12 mouse cellular contexts compared by ENCODE assay signal in the genomic region with DNA sequence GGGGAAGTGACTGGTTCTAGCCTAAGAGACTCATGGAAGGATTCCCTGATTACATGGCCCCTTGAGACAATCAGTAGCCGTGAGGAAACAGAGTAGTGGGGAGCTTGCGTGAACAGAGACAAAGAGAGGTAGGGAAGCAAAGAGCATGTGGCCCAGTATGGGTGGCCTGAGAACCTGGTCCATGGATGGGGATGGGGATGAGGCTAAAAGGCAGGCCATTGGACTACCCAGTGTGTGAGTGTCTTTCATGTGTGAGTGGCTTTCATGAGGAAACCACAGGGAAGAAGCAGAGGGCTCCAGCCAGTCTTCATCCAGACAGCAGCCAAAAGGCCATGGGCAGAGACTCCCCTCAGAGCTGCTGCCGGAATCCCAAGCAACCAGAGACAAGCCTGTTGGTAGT. TPM values are rescaled to one million over a fixed set of nuclear protein-coding genes. Genes with fewer than 3 reads are reported as not detected.
DNase-seq lines count a peak whose midpoint lies in the region; ATAC-seq lines count a peak whose summit lies in the region.
"Had no signal": no experiment of that assay in that cellular context is flagged by ENCODE, and none has a peak within 500 bp of the region (broad histone marks: within the 10 kb centered on the region; RNA-seq: fewer than 3 reads in every experiment).

No protein-coding gene starts in this region.

- no peak overlapping the region for H3K4me3 ChIP-seq in kidney, embryonic 15.5 days (replicated peaks)
- H3K4me3 ChIP-seq in forebrain, embryonic 11.5 days (ENCODE audit: low read depth, low read length), result no peak overlapping the region
- no peak overlapping the region for H3K4me3 ChIP-seq in hindbrain, embryonic 15.5 days
- H3K4me3 ChIP-seq in neural tube, embryonic 13.5 days, result no peak overlapping the region
- H3K4me3 ChIP-seq: liver, embryonic 15.5 days had no signal

- H3K4me1 ChIP-seq in kidney, embryonic 15.5 days, result peaks cover 35% of the 10 kb centered on the region
- H3K4me1 ChIP-seq in forebrain, embryonic 11.5 days (replicated peaks; ENCODE audit: control insufficient read depth, insufficient read depth, low read length), result peaks cover 13% of the 10 kb centered on the region
- H3K4me1 ChIP-seq in hindbrain, embryonic 15.5 days (replicated peaks), result peaks cover 10% of the 10 kb centered on the region
- H3K4me1 ChIP-seq in neural tube, embryonic 13.5 days (replicated peaks), result peaks cover 24% of the 10 kb centered on the region
- H3K4me1 ChIP-seq: heart, embryonic 15.5 days; liver, embryonic 15.5 days had no signal

- no peak overlapping the region for H3K27ac ChIP-seq in kidney, embryonic 15.5 days
- H3K27ac ChIP-seq in forebrain, embryonic 11.5 days (ENCODE audit: low read depth, low read length), result no peak overlapping the region
- H3K27ac ChIP-seq in hindbrain, embryonic 15.5 days (replicated peaks), result peak overlapping the region; percentile 77
- peak overlapping the region; percentile 86 for H3K27ac ChIP-seq in neural tube, embryonic 13.5 days (replicated peaks)
- H3K27ac ChIP-seq: heart, embryonic 15.5 days; liver, embryonic 15.5 days had no signal

- H3K27me3 ChIP-seq in kidney, embryonic 15.5 days, result no peaks in the 10 kb centered on the region
- 0 out of 2 replicates have a peak, but pooled peaks cover 2% of the 10 kb centered on the region for H3K27me3 ChIP-seq in forebrain, embryonic 11.5 days (ENCODE audit: control insufficient read depth, insufficient read depth, low read length)
- H3K27me3 ChIP-seq in hindbrain, embryonic 15.5 days, result no peaks in the 10 kb centered on the region
- H3K27me3 ChIP-seq in neural tube, embryonic 13.5 days, result no peaks in the 10 kb centered on the region
- H3K27me3 ChIP-seq: liver, embryonic 15.5 days had no signal

- no peak for ATAC-seq in kidney, embryonic 15.5 days (replicated peaks; ENCODE audit: low FRiP score)
- ATAC-seq in forebrain, embryonic 11.5 days (replicated peaks; ENCODE audit: low FRiP score), result peak; percentile 33; the same call in 1 of the 2 replicates
- ATAC-seq in hindbrain, embryonic 15.5 days (ENCODE audit: low FRiP score, low read depth), result peak; percentile 20; the same call in 1 of the 2 replicates
- ATAC-seq in neural tube, embryonic 13.5 days (ENCODE audit: low read depth), result peak; percentile 32; the same call in 1 of the 2 replicates

- no peaks in the 10 kb centered on the region for H3K9me3 ChIP-seq in kidney, embryonic 15.5 days (replicated peaks)
- no peaks in the 10 kb centered on the region for H3K9me3 ChIP-seq in forebrain, embryonic 11.5 days (ENCODE audit: control insufficient read depth, low read length)
- no peaks in the 10 kb centered on the region for H3K9me3 ChIP-seq in hindbrain, embryonic 15.5 days
- H3K9me3 ChIP-seq in neural tube, embryonic 13.5 days, result no peaks in the 10 kb centered on the region
- H3K9me3 ChIP-seq: heart, embryonic 15.5 days; liver, embryonic 15.5 days had no signal

- peak overlapping the region; percentile 53; the same call in 1 of the 2 replicates for H3K4me2 ChIP-seq in kidney, embryonic 15.5 days
- H3K4me2 ChIP-seq in forebrain, embryonic 11.5 days (ENCODE audit: low read depth, low read length, severe bottlenecking), result no peak overlapping the region
- H3K4me2 ChIP-seq in hindbrain, embryonic 15.5 days, result peak overlapping the region; percentile 64; the same call in 1 of the 2 replicates
- H3K4me2 ChIP-seq in neural tube, embryonic 13.5 days, result peak overlapping the region; percentile 56
- H3K4me2 ChIP-seq: liver, embryonic 15.5 days had no signal

- DNase-seq in kidney, adult 8-10 months, result no peak
- no peak for DNase-seq in forebrain, embryonic 11.5 days (ENCODE audit: low spot score)
- no peak for DNase-seq in right cerebral cortex, postnatal 25 days
- DNase-seq in urinary bladder, postnatal 36 days (ENCODE audit: low spot score in 2 of 2), result no peak
- no peak for DNase-seq in embryo, embryonic 11 days
- DNase-seq: cerebellum, adult 2 months; kidney, postnatal 14 days had no signal

- WGBS in kidney, embryonic 15.5 days, result 73% methylated on average over 3 of the region's 3 CpGs
- 71% methylated on average over 3 of the region's 3 CpGs for WGBS in forebrain, embryonic 11.5 days
- 44% methylated on average over 3 of the region's 3 CpGs for WGBS in hindbrain, embryonic 15.5 days
- 52% methylated on average over 3 of the region's 3 CpGs for WGBS in neural tube, embryonic 13.5 days

- no peaks in the 10 kb centered on the region for H3K36me3 ChIP-seq in kidney, embryonic 15.5 days
- H3K36me3 ChIP-seq in forebrain, embryonic 11.5 days (ENCODE audit: control insufficient read depth, insufficient read depth, low read length), result no peaks in the 10 kb centered on the region
- H3K36me3 ChIP-seq in hindbrain, embryonic 15.5 days, result no peaks in the 10 kb centered on the region
- H3K36me3 ChIP-seq in neural tube, embryonic 13.5 days, result no peaks in the 10 kb centered on the region
- H3K36me3 ChIP-seq: heart, embryonic 15.5 days; liver, embryonic 15.5 days had no signal

- H3K9ac ChIP-seq in kidney, embryonic 15.5 days, result no peak overlapping the region
- H3K9ac ChIP-seq in forebrain, embryonic 11.5 days (ENCODE audit: low read length), result peak overlapping the region; percentile 60; the same call in 1 of the 2 replicates
- no peak overlapping the region; the same call in 1 of the 2 replicates for H3K9ac ChIP-seq in hindbrain, embryonic 15.5 days
- H3K9ac ChIP-seq in neural tube, embryonic 13.5 days, result no peak overlapping the region; the same call in 1 of the 2 replicates
- H3K9ac ChIP-seq: heart, embryonic 15.5 days; liver, embryonic 15.5 days had no signal

RNA-seq across cellular contexts. Expression of a gene that starts 57.8 kb away (rescaled TPM):
- 0.73 and 0.85 TPM in 2 replicates for polyA plus RNA-seq in kidney, embryonic 15.5 days (2015; fragmentation: Nextera tagmentation; extraction: Ambion mirVana)
- 0.85 and 0.99 TPM in 2 replicates for polyA plus RNA-seq in forebrain, embryonic 11.5 days (2014; fragmentation: Nextera tagmentation; extraction: Ambion mirVana)
- 8.1 and 9.4 TPM in 2 replicates for polyA plus RNA-seq in hindbrain, embryonic 15.5 days (2015; fragmentation: Nextera tagmentation; extraction: Ambion mirVana)
- polyA plus RNA-seq in neural tube, embryonic 13.5 days (2015; fragmentation: Nextera tagmentation; extraction: Ambion mirVana), result 6.9 and 10.3 TPM in 2 replicates
- polyA plus RNA-seq: liver, embryonic 15.5 days had no signal

Comparison
In these comparisons a context has a peak if more than half of its experiments do, and no peak if none do; other contexts are left out.
1. H3K27ac ChIP-seq: peak in hindbrain, embryonic 15.5 days (single experiment) and neural tube, embryonic 13.5 days (single experiment); none in kidney, embryonic 15.5 days (single experiment) and forebrain, embryonic 11.5 days (single experiment).